Mouse (Mus musculus) CH12.LX (cell line): ENCODE results near the gene Rcc1l. TPM values are rescaled to one million over a fixed set of nuclear protein-coding genes. Genes with fewer than 3 reads are reported as not detected.

Experiments
- DNase-seq: peaks from one replicate; pipeline ENCODE4 v3.0.0-alpha.2; 2013; ENCODE audit errors: extremely low read depth
- H3K27ac ChIP-seq: 2 replicates; pipeline ENCODE4 v1.5.1; 2012; ENCODE audit warnings: low read depth, mild to moderate bottlenecking, control low read depth, moderate library complexity; ENCODE audit not compliant: insufficient read depth
- H3K27me3 ChIP-seq: replicated peaks from 2 replicates; pipeline ENCODE3; 2012; ENCODE audit warnings: inconsistent platforms
- H3K36me3 ChIP-seq, 2 experiments: replicated peaks in 1 of 2; 2 replicates each; pipeline versions ENCODE3 to v1.6.1; 2012; ENCODE audit warnings: inconsistent platforms in 1 of 2, low read length in 1 of 2, mild to moderate bottlenecking in 1 of 2, mixed read lengths in 1 of 2, moderate library complexity in 1 of 2; ENCODE audit not compliant: control insufficient read depth in 1 of 2, insufficient read depth in 1 of 2
- H3K4me1 ChIP-seq, 2 experiments: 2 replicates each; pipeline ENCODE4 v1.6.1; 2012; ENCODE audit warnings: inconsistent platforms in 1 of 2, moderate library complexity in 1 of 2; ENCODE audit not compliant: insufficient read depth in 2 of 2, control insufficient read depth in 1 of 2
- H3K4me2 ChIP-seq: 2 replicates; pipeline ENCODE4 v1.6.1; 2012; ENCODE audit warnings: low read depth, mild to moderate bottlenecking, control low read depth; ENCODE audit not compliant: poor library complexity, insufficient read depth, severe bottlenecking
- H3K4me3 ChIP-seq, 3 experiments: fragments of 150-350 bp in 1 of 3; sonication (generic) in 1 of 3; replicated peaks in 1 of 3; 2 replicates each; pipeline versions ENCODE3 to v1.5.1; 2011 to 2012; ENCODE audit warnings: low read depth in 2 of 3, low read length in 2 of 3, mild to moderate bottlenecking in 2 of 3, moderate library complexity in 2 of 3, control low read depth in 1 of 3, improper control_type of control experiment in 1 of 3, inconsistent platforms in 1 of 3, mixed read lengths in 1 of 3; ENCODE audit not compliant: poor library complexity in 1 of 3
- H3K79me2 ChIP-seq: replicated peaks from 2 replicates; pipeline ENCODE4 v1.6.1; 2012; ENCODE audit warnings: mild to moderate bottlenecking, moderate library complexity; ENCODE audit not compliant: control insufficient read depth, poor library complexity, insufficient read depth, severe bottlenecking; ENCODE audit errors: extremely low read depth
- H3K9ac ChIP-seq: 2 replicates; pipeline ENCODE4 v1.6.1; 2012; ENCODE audit warnings: low read depth, mild to moderate bottlenecking, control low read depth, moderate library complexity; ENCODE audit not compliant: insufficient read depth
- H3K9me3 ChIP-seq: replicated peaks from 2 replicates; pipeline ENCODE3; 2012; ENCODE audit warnings: low read length, inconsistent platforms, mixed read lengths
- BHLHE40 ChIP-seq: IDR thresholded peaks from 2 replicates; pipeline ENCODE4 v1.6.1; 2011; ENCODE audit warnings: mild to moderate bottlenecking, low read depth, low read length, improper control_type of control experiment
- CHD1 ChIP-seq: IDR thresholded peaks from 2 replicates; pipeline ENCODE4 v1.6.1; 2012; ENCODE audit warnings: low read depth, low read length, improper control_type of control experiment, inconsistent platforms
- CHD2 ChIP-seq: IDR thresholded peaks from 2 replicates; pipeline ENCODE4 v1.6.1; 2011; ENCODE audit warnings: low read length, improper control_type of control experiment
- ELF1 ChIP-seq: IDR thresholded peaks from 2 replicates; pipeline ENCODE4 v1.6.1; 2014; ENCODE audit warnings: low read depth, mild to moderate bottlenecking, inconsistent platforms, low read length, improper control_type of control experiment
- EP300 ChIP-seq: IDR thresholded peaks from 2 replicates; pipeline ENCODE4 v1.6.1; 2011; ENCODE audit warnings: low read length, improper control_type of control experiment
- ETS1 ChIP-seq: conservative IDR thresholded peaks from 2 replicates; pipeline ENCODE4 v1.6.1; 2012; ENCODE audit warnings: low read depth, mild to moderate bottlenecking, inconsistent platforms, low read length, improper control_type of control experiment, moderate library complexity
- GABPA ChIP-seq: IDR thresholded peaks from 2 replicates; pipeline ENCODE4 v1.6.1; 2012; ENCODE audit warnings: low read depth, low read length, improper control_type of control experiment, inconsistent platforms; ENCODE audit not compliant: insufficient replicate concordance
- HCFC1 ChIP-seq: IDR thresholded peaks from 2 replicates; pipeline ENCODE4 v1.6.1; 2012; ENCODE audit warnings: low read depth, mild to moderate bottlenecking, inconsistent platforms, low read length, improper control_type of control experiment
- JUN ChIP-seq: IDR thresholded peaks from 2 replicates; pipeline ENCODE4 v1.6.1; 2011; ENCODE audit warnings: low read depth, mild to moderate bottlenecking, low read length, improper control_type of control experiment, moderate library complexity; ENCODE audit not compliant: insufficient read depth
- MAX ChIP-seq: IDR thresholded peaks from 2 replicates; pipeline ENCODE4 v1.6.1; 2011; ENCODE audit warnings: low read length, improper control_type of control experiment
- MXI1 ChIP-seq: IDR thresholded peaks from 2 replicates; pipeline ENCODE4 v1.6.1; 2011; ENCODE audit warnings: mild to moderate bottlenecking, low read depth, low read length, improper control_type of control experiment
- NELFE ChIP-seq: IDR thresholded peaks from 2 replicates; pipeline ENCODE4 v1.6.1; 2011; ENCODE audit warnings: low read depth, low read length, improper control_type of control experiment
- POLR2A ChIP-seq: IDR thresholded peaks from 2 replicates; pipeline ENCODE4 v1.6.1; 2011; ENCODE audit warnings: low read depth, mild to moderate bottlenecking, improper control_type of control experiment, low read length
- POLR2AphosphoS2 ChIP-seq: IDR thresholded peaks from 2 replicates; pipeline ENCODE4 v1.6.1; 2011; ENCODE audit warnings: low read depth, low read length, improper control_type of control experiment
- RCOR1 ChIP-seq: conservative IDR thresholded peaks from 2 replicates; pipeline ENCODE4 v1.6.1; 2012; ENCODE audit warnings: low read depth, mild to moderate bottlenecking, inconsistent platforms, low read length, improper control_type of control experiment
- SMC3 ChIP-seq: IDR thresholded peaks from 2 replicates; pipeline ENCODE4 v1.6.1; 2011; ENCODE audit warnings: low read depth, low read length, improper control_type of control experiment
- TCF12 ChIP-seq: IDR thresholded peaks from 2 replicates; pipeline ENCODE4 v1.6.1; 2014; ENCODE audit warnings: low read depth, mild to moderate bottlenecking, inconsistent platforms, low read length, improper control_type of control experiment
- USF2 ChIP-seq: conservative IDR thresholded peaks from 2 replicates; pipeline ENCODE4 v1.6.1; 2011; ENCODE audit warnings: low read depth, low read length, improper control_type of control experiment
- ZC3H11A ChIP-seq: IDR thresholded peaks from 2 replicates; pipeline ENCODE4 v1.6.1; 2012; ENCODE audit warnings: low read depth, mild to moderate bottlenecking, inconsistent platforms, low read length, improper control_type of control experiment
- ZKSCAN1 ChIP-seq: IDR thresholded peaks from 2 replicates; pipeline ENCODE4 v1.6.1; 2012; ENCODE audit warnings: low read depth, inconsistent platforms, low read length, improper control_type of control experiment, borderline replicate concordance
- ZNF384 ChIP-seq: IDR thresholded peaks from 2 replicates; pipeline ENCODE4 v1.6.1; 2012; ENCODE audit warnings: low read depth, low read length, improper control_type of control experiment, inconsistent platforms
- dilution Hi-C: fragments of 300-500 bp; cut with MboI; formaldehyde crosslinking; loops from 2 replicates; pipeline ENCODE4 v1.14.3; 2020; ENCODE audit warnings: low sequenced_read_pairs; ENCODE audit not compliant: extremely low pct_unique_long_range_greater_than_20kb, extremely low pct_ligation_motif_present
- in situ Hi-C: fragments of 300-500 bp; cut with MboI; formaldehyde crosslinking; loops from 3 replicates; pipeline ENCODE4 v1.14.3; 2019; ENCODE audit warnings: low sequenced_read_pairs, low pct_ligation_motif_present, low pct_unique_long_range_greater_than_20kb, mixed read lengths
- polyA plus RNA-seq: library from polyadenylated mRNA; unstranded; fragments of >175 nt; gene quantifications from 2 replicates; pipeline ENCODE4 v1.2.1, GENCODE M21; 2012; ENCODE audit warnings: low read depth; ENCODE audit not compliant: insufficient read length
- total RNA-seq, 2 experiments: library from RNA; depleted of rRNA; stranded (reverse); fragments of 300-350 nt in 1 of 2; fragments of >200 nt in 1 of 2; gene quantifications; 2 replicates each; pipeline ENCODE4 v1.2.3; 2012 to 2014

Gene Rcc1l
- total and polyA plus RNA-seq, 3 experiments, result 24.6 to 42.7 (median 31.0) TPM

DNA sequence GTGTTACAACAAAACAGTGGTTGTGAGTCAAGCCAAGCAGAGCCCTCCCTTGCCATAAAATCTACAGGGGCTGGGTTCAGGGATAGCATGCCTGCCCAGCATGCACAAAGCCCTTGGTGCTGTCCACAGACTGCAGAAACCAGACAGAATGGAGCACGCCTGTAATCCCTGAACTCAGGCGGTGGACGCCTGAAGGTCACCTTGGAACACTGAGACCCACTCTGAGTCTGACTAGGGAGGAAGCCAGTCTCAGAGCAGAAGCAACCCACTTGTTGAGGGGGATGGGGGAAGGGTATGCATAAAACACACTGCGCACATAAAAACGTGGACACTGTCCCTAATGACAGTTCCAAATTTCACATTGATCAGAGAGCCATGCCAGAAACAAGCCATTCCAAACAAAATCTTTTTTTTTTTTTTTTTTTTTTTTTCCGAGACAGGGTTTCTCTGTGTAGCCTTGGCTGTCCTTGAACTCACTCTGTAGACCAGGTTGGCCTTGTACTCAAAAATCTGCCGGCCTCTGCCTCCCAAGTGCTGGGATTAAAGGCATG, 20.6 kb downstream of the Rcc1l start:
- Histone ChIP-seq H3K9me3 (peaks cover 2% of the 10 kb centered on the region), H3K27ac (no peak overlapping the region), H3K4me2 (no peak overlapping the region), H3K36me3 (peaks cover 79 to 92% of the 10 kb centered on the region in 2 experiments), H3K4me1 (no peaks in the 10 kb centered on the region), H3K79me2 (no peaks in the 10 kb centered on the region; the same call in 1 of the 2 replicates), H3K27me3 (no peaks in the 10 kb centered on the region), H3K4me3 (no peak overlapping the region), H3K9ac (no peak overlapping the region)
- no peak for DNase-seq
- in situ Hi-C loops (no loop called here), dilution Hi-C loops (no loop called here)
- no peak for TF ChIP-seq ZNF384
- TF ChIP-seq USF2, result no peak
- TF ChIP-seq ELF1, result no peak
- no peak for TF ChIP-seq EP300
- no peak for TF ChIP-seq TCF12
- TF ChIP-seq BHLHE40, result no peak
- TF ChIP-seq ZKSCAN1, result no peak
- TF ChIP-seq MXI1, result no peak
- TF ChIP-seq POLR2AphosphoS2, result no peak
- no peak for TF ChIP-seq RCOR1
- TF ChIP-seq JUN, result no peak
- TF ChIP-seq SMC3, result no peak

GRCm38 (mm10) chr5:134151895-134152294, 24.7 kb downstream of the Rcc1l start:
- dilution Hi-C loops (no loop called here), in situ Hi-C loops (no loop called here)
- H3K4me3 ChIP-seq, result no peak overlapping the region
- no peak for DNase-seq
- peaks cover 0 to 25% of the 10 kb centered on the region in 2 experiments; a peak in 2 of 4 replicates for H3K4me1 ChIP-seq
- no peak overlapping the region for H3K9ac ChIP-seq
- no peak overlapping the region for H3K4me2 ChIP-seq
- no peak overlapping the region for H3K27ac ChIP-seq
- peaks cover 85 to 92% of the 10 kb centered on the region in 2 experiments for H3K36me3 ChIP-seq
- no peaks in the 10 kb centered on the region for H3K27me3 ChIP-seq
- H3K9me3 ChIP-seq, result peaks cover 5% of the 10 kb centered on the region
- no peaks in the 10 kb centered on the region for H3K79me2 ChIP-seq
- no peak for TF ChIP-seq MAX

DNA sequence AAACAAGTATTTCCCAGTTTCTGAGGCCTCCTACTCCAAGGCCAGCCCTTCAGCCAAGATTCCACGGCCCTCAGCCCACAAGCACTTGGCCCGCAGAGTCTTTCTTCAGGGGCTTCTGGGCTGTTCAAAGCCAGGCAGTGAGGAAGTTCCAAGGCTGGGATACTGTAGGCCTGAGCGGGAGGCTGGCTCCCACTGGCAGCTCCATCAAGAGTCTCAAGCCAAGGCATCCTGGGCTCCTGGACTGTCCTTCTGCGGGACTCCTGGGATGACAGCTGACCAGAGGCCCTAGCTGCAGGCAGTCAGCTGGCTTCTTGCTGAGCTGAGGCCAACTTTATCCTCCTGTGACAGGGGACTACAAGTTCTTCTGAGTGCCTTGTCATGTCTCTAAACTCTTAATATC, 28.4 kb downstream of the Rcc1l start:
- dilution Hi-C loops, result no loop called here
- peaks cover 61 to 79% of the 10 kb centered on the region in 2 experiments for H3K36me3 ChIP-seq

More for the DNA sequence above, 28.4 kb downstream of the Rcc1l start:
- H3K4me3 ChIP-seq, result no peak overlapping the region
- no peak overlapping the region for H3K27ac ChIP-seq
- H3K9me3 ChIP-seq, result peaks cover 13% of the 10 kb centered on the region
- peaks cover 2 to 30% of the 10 kb centered on the region in 2 experiments; a peak in 2 of 4 replicates for H3K4me1 ChIP-seq
- no peaks in the 10 kb centered on the region for H3K79me2 ChIP-seq
- H3K9ac ChIP-seq, result no peak overlapping the region
- in situ Hi-C loops, result no loop called here
- no peak overlapping the region for H3K4me2 ChIP-seq
- TF ChIP-seq POLR2A (no peak), CHD1 (no peak), ETS1 (no peak), MAX (no peak), ZC3H11A (no peak), EP300 (no peak), TCF12 (no peak), HCFC1 (no peak), ZKSCAN1 (no peak), GABPA (no peak), NELFE (no peak), CHD2 (no peak)
- DNase-seq, result no peak
- no peaks in the 10 kb centered on the region for H3K27me3 ChIP-seq
